Mouse (Mus musculus): ENCODE measurements around the gene Cass4. TPM values are rescaled to one million over a fixed set of nuclear protein-coding genes. Genes with fewer than 3 reads are reported as not detected.

Cass4 gene
- total and polyA plus RNA-seq, 2 experiments from 2014 or later = 0.16 to 0.21 TPM

DNA sequence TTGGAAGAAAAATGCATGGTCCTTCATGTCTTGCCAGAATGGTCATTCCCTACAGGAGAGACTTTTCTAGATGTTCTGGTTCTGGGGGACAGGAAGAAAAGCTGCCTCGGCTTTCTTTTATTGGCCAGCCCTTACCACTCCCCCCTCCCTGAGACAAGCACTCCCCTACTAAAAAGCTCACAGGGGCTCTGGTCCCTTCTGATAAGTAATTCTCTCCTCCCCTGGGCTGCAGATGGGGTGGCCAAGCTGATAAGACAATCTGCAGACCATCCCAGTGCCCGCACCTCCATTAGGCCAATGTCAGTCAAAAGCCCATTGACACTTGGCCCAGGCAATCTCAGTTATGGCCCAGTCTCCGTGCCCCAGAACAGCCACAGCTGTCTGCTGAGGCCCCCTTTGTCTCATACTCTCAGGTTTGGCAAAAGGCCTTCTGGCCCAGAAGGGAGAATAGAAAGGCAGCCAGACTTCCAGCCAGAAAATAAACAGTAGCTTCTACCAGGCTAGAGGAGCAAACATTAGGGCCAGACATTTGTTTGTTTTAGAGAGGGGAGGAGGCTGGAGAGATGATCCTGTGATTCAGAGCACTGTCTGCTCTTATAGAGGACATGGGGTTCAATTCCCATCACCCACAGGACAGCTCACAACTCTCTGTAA lies 45.2 kb upstream of the Cass4 start:
- TF ChIP-seq CTCF (IDR thresholded peaks at IDR 0.05; ENCODE audit: low read depth) = no peak
- ATAC-seq (no peak), DNase-seq (ENCODE audit: low spot score) (peak; percentile 79)
- Histone ChIP-seq H3K4me2 (ENCODE audit: low read depth, low read length) (no peak overlapping the region), H3K9me3 (ENCODE audit: low read length) (no peaks in the 10 kb centered on the region), H3K36me3 (ENCODE audit: insufficient read depth, low read length) (no peaks in the 10 kb centered on the region), H3K27me3 (ENCODE audit: insufficient read depth, low read length) (no peaks in the 10 kb centered on the region), H3K9ac (replicated peaks; ENCODE audit: low read length) (no peak overlapping the region), H3K4me3 (ENCODE audit: low read length) (no peak overlapping the region), H3K4me1 (ENCODE audit: insufficient read depth, low read length) (peaks cover 13% of the 10 kb centered on the region; the same call in 1 of the 2 replicates), H3K27ac (peak overlapping the region; percentile 27; the same call in 1 of the 2 replicates)
- 29% methylated on average over 3 of the region's 3 CpGs for WGBS

GRCm38 (mm10) chr2:172349776-172350175 lies 43.8 kb upstream of the Cass4 start:
- Histone ChIP-seq H3K27ac (no peak overlapping the region), H3K4me2 (ENCODE audit: low read depth, low read length) (no peak overlapping the region), H3K4me3 (ENCODE audit: low read length) (no peak overlapping the region), H3K9ac (replicated peaks; ENCODE audit: low read length) (no peak overlapping the region), H3K9me3 (ENCODE audit: low read length) (no peaks in the 10 kb centered on the region), H3K4me1 (ENCODE audit: insufficient read depth, low read length) (peaks cover 14% of the 10 kb centered on the region; the same call in 1 of the 2 replicates), H3K36me3 (ENCODE audit: insufficient read depth, low read length) (no peaks in the 10 kb centered on the region), H3K27me3 (ENCODE audit: insufficient read depth, low read length) (no peaks in the 10 kb centered on the region)
- ATAC-seq (no peak), DNase-seq (ENCODE audit: low spot score) (no peak)
- WGBS = 75% methylated on average over 14 of the region's 14 CpGs
- no peak for TF ChIP-seq CTCF (IDR thresholded peaks at IDR 0.05; ENCODE audit: low read depth)

GRCm38 (mm10) chr2:172350773-172351172 lies 42.8 kb upstream of the Cass4 start:
- Histone ChIP-seq H3K4me2 (ENCODE audit: low read depth, low read length) (no peak overlapping the region), H3K36me3 (ENCODE audit: insufficient read depth, low read length) (no peaks in the 10 kb centered on the region), H3K27me3 (ENCODE audit: insufficient read depth, low read length) (no peaks in the 10 kb centered on the region), H3K4me1 (ENCODE audit: insufficient read depth, low read length) (peaks cover 14% of the 10 kb centered on the region; the same call in 1 of the 2 replicates), H3K9me3 (ENCODE audit: low read length) (no peaks in the 10 kb centered on the region), H3K27ac (no peak overlapping the region), H3K4me3 (ENCODE audit: low read length) (no peak overlapping the region), H3K9ac (replicated peaks; ENCODE audit: low read length) (no peak overlapping the region)
- WGBS = 82% methylated on average over 8 of the region's 8 CpGs
- DNase-seq (ENCODE audit: low spot score) (no peak), ATAC-seq (no peak)
- TF ChIP-seq CTCF (IDR thresholded peaks at IDR 0.05; ENCODE audit: low read depth) = no peak

DNA sequence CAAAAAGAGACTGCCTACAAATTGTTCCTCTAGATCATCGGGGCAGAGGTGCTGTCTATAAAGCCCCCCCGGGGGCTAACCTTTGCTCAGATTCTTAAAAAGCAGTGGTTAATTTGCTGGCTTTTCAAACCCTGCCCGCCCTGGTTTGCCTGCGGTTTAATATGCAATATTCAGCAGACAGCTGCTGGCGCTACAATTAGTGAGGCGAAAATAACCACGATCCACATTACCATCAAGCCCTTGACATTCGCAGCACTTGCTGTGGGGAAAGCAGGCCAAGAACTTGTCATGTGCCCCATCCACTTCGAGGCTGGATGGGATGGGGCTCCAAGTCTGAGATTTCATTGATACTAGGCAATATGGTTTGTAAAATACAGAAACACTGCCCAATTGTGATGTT lies 40.4 kb upstream of the Cass4 start:
- peak overlapping the region; percentile 20; the same call in 1 of the 2 replicates for H3K27ac ChIP-seq
- H3K4me1 ChIP-seq (ENCODE audit: insufficient read depth, low read length) = peaks cover 12% of the 10 kb centered on the region; the same call in 1 of the 2 replicates
- no peaks in the 10 kb centered on the region for H3K36me3 ChIP-seq (ENCODE audit: insufficient read depth, low read length)
- no peak overlapping the region for H3K4me2 ChIP-seq (ENCODE audit: low read depth, low read length)
- WGBS = 36% methylated on average over 9 of the region's 9 CpGs
- H3K9ac ChIP-seq (replicated peaks; ENCODE audit: low read length) = no peak overlapping the region
- no peak for TF ChIP-seq CTCF (IDR thresholded peaks at IDR 0.05; ENCODE audit: low read depth)
- H3K27me3 ChIP-seq (ENCODE audit: insufficient read depth, low read length) = no peaks in the 10 kb centered on the region
- H3K9me3 ChIP-seq (ENCODE audit: low read length) = no peaks in the 10 kb centered on the region
- H3K4me3 ChIP-seq (ENCODE audit: low read length) = no peak overlapping the region
- DNase-seq (ENCODE audit: low spot score) (peak; percentile 70), ATAC-seq (no peak)

- H3K4me3 ChIP-seq (ENCODE audit: low read length) = no peak overlapping the region
- H3K4me1 ChIP-seq (ENCODE audit: insufficient read depth, low read length) = 0 out of 2 replicates have a peak, but pooled peaks cover 3% of the 10 kb centered on the region
- ATAC-seq = no peak
- no peaks in the 10 kb centered on the region for H3K9me3 ChIP-seq (ENCODE audit: low read length)
- no peak for TF ChIP-seq CTCF (IDR thresholded peaks at IDR 0.05; ENCODE audit: low read depth)
- H3K27ac ChIP-seq = no peak overlapping the region
- WGBS = 51% methylated on average over 9 of the region's 9 CpGs
- H3K4me2 ChIP-seq (ENCODE audit: low read depth, low read length) = no peak overlapping the region
- H3K27me3 ChIP-seq (ENCODE audit: insufficient read depth, low read length) = no peaks in the 10 kb centered on the region
- no peak for DNase-seq (ENCODE audit: low spot score)
- H3K9ac ChIP-seq (replicated peaks; ENCODE audit: low read length) = no peak overlapping the region
- no peaks in the 10 kb centered on the region for H3K36me3 ChIP-seq (ENCODE audit: insufficient read depth, low read length)
Measured at GRCm38 (mm10) chr2:172354761-172355160, 38.8 kb upstream of the Cass4 start.

GRCm38 (mm10) chr2:172355833-172356232 lies 37.8 kb upstream of the Cass4 start:
- Histone ChIP-seq H3K9ac (replicated peaks; ENCODE audit: low read length) (no peak overlapping the region), H3K27ac (peak overlapping the region; percentile 17; the same call in 1 of the 2 replicates), H3K9me3 (ENCODE audit: low read length) (no peaks in the 10 kb centered on the region), H3K36me3 (ENCODE audit: insufficient read depth, low read length) (no peaks in the 10 kb centered on the region), H3K4me3 (ENCODE audit: low read length) (no peak overlapping the region), H3K4me1 (ENCODE audit: insufficient read depth, low read length) (0 out of 2 replicates have a peak, but pooled peaks cover 3% of the 10 kb centered on the region), H3K4me2 (ENCODE audit: low read depth, low read length) (no peak overlapping the region), H3K27me3 (ENCODE audit: insufficient read depth, low read length) (no peaks in the 10 kb centered on the region)
- WGBS = 48% methylated on average over 5 of the region's 5 CpGs
- ATAC-seq (peak; percentile 62), DNase-seq (ENCODE audit: low spot score) (peak; percentile 74)
- no peak for TF ChIP-seq CTCF (IDR thresholded peaks at IDR 0.05; ENCODE audit: low read depth)

GRCm38 (mm10) chr2:172363176-172363575 lies 30.4 kb upstream of the Cass4 start:
- H3K27ac ChIP-seq = no peak overlapping the region
- 93% methylated on average over 7 of the region's 7 CpGs for WGBS
- H3K4me2 ChIP-seq (ENCODE audit: low read depth, low read length) = no peak overlapping the region
- no peaks in the 10 kb centered on the region for H3K4me1 ChIP-seq (ENCODE audit: insufficient read depth, low read length)
- H3K9ac ChIP-seq (replicated peaks; ENCODE audit: low read length) = no peak overlapping the region
- no peak for TF ChIP-seq CTCF (IDR thresholded peaks at IDR 0.05; ENCODE audit: low read depth)
- H3K9me3 ChIP-seq (ENCODE audit: low read length) = no peaks in the 10 kb centered on the region
- peaks cover 16% of the 10 kb centered on the region; the same call in 1 of the 2 replicates for H3K36me3 ChIP-seq (ENCODE audit: insufficient read depth, low read length)
- H3K4me3 ChIP-seq (ENCODE audit: low read length) = no peak overlapping the region
- DNase-seq (ENCODE audit: low spot score) (no peak), ATAC-seq (no peak)
- no peaks in the 10 kb centered on the region for H3K27me3 ChIP-seq (ENCODE audit: insufficient read depth, low read length)
